Mouse (Mus musculus) midbrain, embryonic 14.5 days (tissue): ENCODE results near the gene Arl5a. TPM values are rescaled to one million over a fixed set of nuclear protein-coding genes. Genes with fewer than 3 reads are reported as not detected.

ENCODE experiments used
- ATAC-seq: fragments of 200-750 bp; cut with Nextera tagmentation; 2 replicates; pipeline ENCODE4 v1.8.0; 2017; ENCODE audit warnings: moderate number of reproducible peaks, moderate library complexity; ENCODE audit not compliant: low FRiP score, low TSS enrichment
- DNase-seq: peaks from one replicate; pipeline ENCODE4 v3.0.0-alpha.2; 2015
- H3K27ac ChIP-seq: fragments of 300-500 bp; sonication (generic); replicated peaks from 2 replicates; pipeline ENCODE4 v1.5.1; 2014; ENCODE audit warnings: mild to moderate bottlenecking, low read depth, low read length, moderate library complexity
- H3K27me3 ChIP-seq: fragments of 300-500 bp; sonication (generic); 2 replicates; pipeline ENCODE4 v1.6.1; 2014; ENCODE audit warnings: low read length, control low read depth, mixed read lengths; ENCODE audit not compliant: control insufficient read depth, insufficient read depth
- H3K36me3 ChIP-seq: fragments of 300-500 bp; sonication (generic); 2 replicates; pipeline ENCODE4 v1.6.1; 2014; ENCODE audit warnings: low read length, control low read depth; ENCODE audit not compliant: control insufficient read depth, insufficient read depth
- H3K4me1 ChIP-seq: fragments of 300-500 bp; sonication (generic); 2 replicates; pipeline ENCODE4 v1.6.1; 2014; ENCODE audit warnings: mild to moderate bottlenecking, antibody characterized with exemption, low read length, control low read depth; ENCODE audit not compliant: control insufficient read depth, insufficient read depth
- H3K4me2 ChIP-seq: fragments of 300-500 bp; sonication (generic); 2 replicates; pipeline ENCODE4 v1.6.1; 2014; ENCODE audit warnings: mild to moderate bottlenecking, low read length, moderate library complexity
- H3K4me3 ChIP-seq: fragments of 300-500 bp; sonication (generic); replicated peaks from 2 replicates; pipeline ENCODE4 v1.5.1; 2014; ENCODE audit warnings: low read depth, low read length
- H3K9ac ChIP-seq: fragments of 300-500 bp; sonication (generic); replicated peaks from 2 replicates; pipeline ENCODE4 v1.6.1; 2014; ENCODE audit warnings: mild to moderate bottlenecking, low read length, moderate library complexity
- H3K9me3 ChIP-seq: fragments of 300-500 bp; sonication (generic); 2 replicates; pipeline ENCODE4 v1.6.1; 2016; ENCODE audit warnings: low read length, control low read depth, mixed read lengths; ENCODE audit not compliant: control insufficient read depth
- WGBS: fragments of 180-500 bp; shearing (Covaris S2); extraction: QIAGEN DNeasy Blood & Tissue Kit; methylation state at CpG from one replicate; pipeline ENCODE4 v1.1.7; 2014; 5-methylcytosine and 5-hydroxymethylcytosine counted together
- polyA plus RNA-seq: library from polyadenylated mRNA; unstranded; fragments of >200 nt; fragmentation: Nextera tagmentation; extraction: Ambion mirVana; gene quantifications from 2 replicates; pipeline ENCODE4 v1.2.1, GENCODE M21; 2014

The Arl5a gene
- polyA plus RNA-seq, 1 experiment from 2014 or later = 66.2 TPM

DNA sequence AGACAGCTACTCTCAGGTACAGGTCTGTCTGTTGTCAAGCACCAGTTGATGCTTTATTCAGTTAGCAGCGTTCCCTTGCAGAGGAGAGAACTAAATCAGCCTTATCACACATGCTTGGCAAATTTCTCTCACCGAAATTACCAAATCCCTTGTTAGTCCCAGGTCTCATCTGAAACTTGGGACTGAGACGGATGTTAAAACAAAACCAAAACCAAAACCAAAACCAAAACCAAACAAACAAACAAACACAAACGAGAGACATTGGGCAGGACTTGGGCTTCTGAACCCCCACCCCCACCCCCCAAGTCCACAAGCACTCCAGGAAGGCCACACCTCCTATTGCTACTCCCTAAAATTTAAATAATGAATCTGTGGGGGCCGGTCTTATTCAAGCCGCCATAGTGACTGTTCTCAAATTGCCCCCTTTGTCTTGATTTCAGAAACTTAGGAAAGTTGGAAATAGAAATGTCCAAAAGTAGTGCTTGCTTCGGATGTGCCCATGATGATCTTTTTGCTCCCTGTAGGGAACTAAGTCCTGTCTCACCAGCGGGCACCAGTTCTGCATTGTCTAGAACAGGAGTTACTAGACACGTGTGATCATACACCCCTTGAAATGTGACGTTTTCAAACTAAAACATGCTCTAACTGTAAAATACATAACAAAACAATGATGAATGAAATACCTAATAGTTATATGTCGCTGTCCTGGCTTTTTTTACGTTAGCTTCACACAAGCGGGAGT, 46.8 kb downstream of the Arl5a start:
- Histone ChIP-seq H3K9me3 (no peaks in the 10 kb centered on the region), H3K4me1 (no peaks in the 10 kb centered on the region), H3K27ac (no peak overlapping the region), H3K27me3 (no peaks in the 10 kb centered on the region), H3K4me2 (no peak overlapping the region), H3K4me3 (no peak overlapping the region), H3K9ac (no peak overlapping the region), H3K36me3 (no peaks in the 10 kb centered on the region)
- ATAC-seq = no peak
- WGBS = 57% methylated on average over 13 of the region's 13 CpGs
- DNase-seq = no peak

DNA sequence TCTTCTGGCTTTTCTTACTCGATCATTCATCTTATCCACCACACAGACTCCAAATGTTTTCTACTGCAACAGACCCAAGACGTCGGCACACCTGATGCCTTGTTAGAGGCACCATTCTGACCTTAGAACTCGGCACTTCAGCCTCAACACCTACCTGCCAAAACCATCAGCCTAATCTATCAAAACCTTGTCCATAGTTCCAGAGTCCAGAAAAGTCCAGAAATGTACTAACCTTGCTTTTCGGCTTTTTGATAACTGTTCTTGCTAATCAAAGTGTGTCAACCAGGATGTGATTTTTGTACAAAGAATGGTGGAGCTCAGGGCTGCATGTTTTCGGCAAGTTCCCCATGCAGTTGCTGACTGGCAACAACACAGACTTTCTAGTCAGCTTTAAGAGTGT, 50.0 kb downstream of the Arl5a start:
- no peak overlapping the region for H3K4me2 ChIP-seq
- no peak overlapping the region for H3K4me3 ChIP-seq
- no peak for DNase-seq
- no peak for ATAC-seq
- no peak overlapping the region for H3K9ac ChIP-seq
- H3K27ac ChIP-seq = no peak overlapping the region
- H3K9me3 ChIP-seq = no peaks in the 10 kb centered on the region
- H3K27me3 ChIP-seq = no peaks in the 10 kb centered on the region
- no peaks in the 10 kb centered on the region for H3K36me3 ChIP-seq
- WGBS = 93% methylated on average over 6 of the region's 6 CpGs
- no peaks in the 10 kb centered on the region for H3K4me1 ChIP-seq

DNA sequence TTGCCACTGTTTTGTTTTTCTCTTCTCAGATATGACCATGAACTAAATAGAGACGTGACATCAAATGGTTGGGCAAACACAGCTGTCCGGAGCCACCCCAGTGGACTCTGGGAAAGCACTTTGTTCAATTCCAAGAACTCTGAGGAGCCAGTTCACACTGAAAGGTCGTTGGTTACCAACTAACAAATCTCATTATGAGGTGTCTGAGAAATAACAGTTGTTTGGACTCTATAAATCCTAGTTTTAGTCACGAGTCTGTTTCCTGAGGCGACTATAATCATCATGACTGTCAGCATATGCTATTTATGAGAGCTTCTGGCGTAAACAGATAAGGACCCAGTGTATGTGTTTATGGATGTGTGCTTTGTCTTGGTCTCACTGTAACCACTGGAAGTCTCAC, 52.2 kb downstream of the Arl5a start:
- Histone ChIP-seq H3K4me1 (no peaks in the 10 kb centered on the region), H3K27ac (no peak overlapping the region), H3K4me2 (no peak overlapping the region), H3K9me3 (no peaks in the 10 kb centered on the region), H3K9ac (no peak overlapping the region), H3K4me3 (no peak overlapping the region), H3K36me3 (no peaks in the 10 kb centered on the region), H3K27me3 (no peaks in the 10 kb centered on the region)
- no peak for ATAC-seq
- 80% methylated on average over 6 of the region's 6 CpGs for WGBS
- DNase-seq = no peak

DNA sequence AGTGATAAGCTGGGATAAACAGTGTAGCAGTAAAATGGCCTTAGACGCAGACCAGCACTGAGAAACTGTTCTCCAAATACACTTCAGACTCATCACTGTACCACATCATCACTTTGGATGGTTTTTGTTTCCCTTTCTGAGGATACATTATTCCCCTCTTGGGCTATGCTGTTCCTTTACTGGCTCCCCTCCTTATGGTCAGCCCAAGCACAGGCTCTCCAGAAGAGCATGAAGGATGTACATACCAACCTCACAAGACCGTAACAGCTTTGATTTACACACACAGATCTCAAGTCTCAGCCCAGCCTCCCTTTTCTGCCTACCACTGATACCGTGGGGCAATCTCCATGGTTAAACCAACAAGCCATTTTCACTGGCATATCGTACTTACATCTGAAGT, 52.6 kb downstream of the Arl5a start:
- no peak for ATAC-seq
- Histone ChIP-seq H3K4me2 (no peak overlapping the region), H3K4me1 (no peaks in the 10 kb centered on the region), H3K9me3 (no peaks in the 10 kb centered on the region), H3K27me3 (no peaks in the 10 kb centered on the region), H3K27ac (no peak overlapping the region), H3K36me3 (no peaks in the 10 kb centered on the region), H3K4me3 (no peak overlapping the region), H3K9ac (no peak overlapping the region)
- DNase-seq = no peak
- 92% methylated on average over 4 of the region's 4 CpGs for WGBS

DNA sequence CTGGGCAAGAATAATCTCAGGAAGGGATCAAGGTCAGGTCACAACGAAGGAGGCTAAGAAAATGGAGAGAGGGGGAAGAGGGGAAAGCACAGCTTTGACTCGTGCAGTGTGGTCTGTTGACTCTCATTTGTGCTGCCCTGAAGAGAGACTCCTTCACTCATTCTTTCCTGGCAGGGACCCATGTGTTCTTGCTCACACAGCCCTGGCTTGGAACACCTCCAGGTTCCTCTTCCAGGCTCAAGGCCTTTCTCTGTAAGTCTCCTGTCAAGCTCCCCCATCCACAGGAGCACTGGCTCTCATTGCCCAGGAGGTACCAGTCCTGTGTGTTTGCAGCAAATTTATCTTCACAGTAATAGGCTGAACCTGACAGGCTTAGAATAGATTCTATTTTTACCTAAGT, 53.6 kb downstream of the Arl5a start:
- Histone ChIP-seq H3K4me1 (no peaks in the 10 kb centered on the region), H3K27ac (no peak overlapping the region), H3K36me3 (no peaks in the 10 kb centered on the region), H3K9me3 (no peaks in the 10 kb centered on the region), H3K4me3 (no peak overlapping the region), H3K4me2 (no peak overlapping the region), H3K27me3 (no peaks in the 10 kb centered on the region), H3K9ac (no peak overlapping the region)
- WGBS = 83% methylated on average over 2 of the region's 2 CpGs
- ATAC-seq (no peak), DNase-seq (no peak)

DNA sequence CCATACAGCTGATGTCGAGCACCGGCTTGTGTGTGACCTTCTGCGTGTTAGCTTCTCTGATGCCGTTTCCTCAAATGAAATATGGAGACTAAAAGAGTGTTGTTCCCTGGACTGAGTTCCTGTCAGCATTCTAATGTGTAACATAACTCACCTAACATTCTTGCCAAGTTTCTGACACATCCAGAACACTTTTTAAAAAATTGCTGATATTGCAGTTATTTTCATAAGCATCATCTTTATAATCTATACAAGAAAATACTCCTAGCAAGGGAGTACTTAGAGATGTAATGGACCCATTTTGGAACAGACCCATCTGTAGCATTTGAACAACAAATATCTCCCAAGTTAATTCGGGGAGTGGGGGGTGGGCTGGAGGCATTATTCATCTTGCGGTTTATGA, 55.1 kb downstream of the Arl5a start:
- no peak for ATAC-seq
- Histone ChIP-seq H3K36me3 (no peaks in the 10 kb centered on the region), H3K27ac (no peak overlapping the region), H3K9ac (no peak overlapping the region), H3K4me2 (no peak overlapping the region), H3K4me3 (no peak overlapping the region), H3K9me3 (no peaks in the 10 kb centered on the region), H3K27me3 (no peaks in the 10 kb centered on the region), H3K4me1 (no peaks in the 10 kb centered on the region)
- no peak for DNase-seq
- WGBS = 96% methylated on average over 6 of the region's 6 CpGs

DNA sequence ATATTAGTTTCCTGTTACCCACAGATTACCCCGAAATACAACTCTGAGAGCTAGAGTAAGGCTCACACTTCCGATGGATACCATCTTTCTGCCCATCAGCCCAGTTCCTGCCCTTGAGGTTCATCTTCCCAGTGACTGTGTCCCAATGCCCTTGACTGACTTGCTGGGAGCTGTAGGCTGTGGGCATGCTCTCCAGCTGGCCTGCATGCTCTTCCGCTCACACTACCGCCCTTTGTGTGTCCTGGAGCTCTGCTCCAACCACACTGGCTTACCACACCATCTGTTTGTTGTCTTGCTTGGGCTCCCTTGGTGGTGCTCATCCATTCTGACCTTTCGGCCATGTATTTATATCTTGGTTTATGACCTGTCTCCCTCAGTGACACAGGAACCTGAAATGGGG, 57.0 kb downstream of the Arl5a start:
- WGBS = 95% methylated on average over 5 of the region's 5 CpGs
- H3K27ac ChIP-seq = no peak overlapping the region
- no peaks in the 10 kb centered on the region for H3K36me3 ChIP-seq
- no peak overlapping the region for H3K9ac ChIP-seq
- H3K27me3 ChIP-seq = no peaks in the 10 kb centered on the region
- no peak overlapping the region for H3K4me3 ChIP-seq
- no peak overlapping the region for H3K4me2 ChIP-seq
- ATAC-seq (no peak), DNase-seq (no peak)
- H3K9me3 ChIP-seq = no peaks in the 10 kb centered on the region
- no peaks in the 10 kb centered on the region for H3K4me1 ChIP-seq

DNA sequence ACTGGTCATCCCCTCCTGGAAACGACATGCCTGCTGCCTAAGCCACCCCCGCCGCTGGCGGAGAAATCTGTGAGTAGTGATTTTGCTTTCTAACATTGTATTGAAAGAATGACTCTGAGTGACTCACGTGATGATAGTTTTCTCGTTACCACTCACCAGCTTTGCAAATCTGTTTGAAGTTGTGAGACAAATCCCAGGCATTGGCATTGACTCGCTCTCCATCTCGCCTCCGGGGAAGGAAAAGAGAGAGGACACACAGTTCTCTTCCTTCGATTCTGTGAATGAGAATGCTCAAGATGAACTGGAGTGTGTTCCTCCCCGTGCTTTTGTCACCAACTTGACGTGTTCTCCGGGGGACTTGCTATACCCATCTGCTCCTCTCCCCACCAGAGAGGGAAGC, 57.5 kb downstream of the Arl5a start:
- no peak for ATAC-seq
- H3K9ac ChIP-seq = no peak overlapping the region
- no peak overlapping the region for H3K4me3 ChIP-seq
- H3K4me2 ChIP-seq = no peak overlapping the region
- no peaks in the 10 kb centered on the region for H3K9me3 ChIP-seq
- H3K27ac ChIP-seq = no peak overlapping the region
- H3K27me3 ChIP-seq = no peaks in the 10 kb centered on the region
- DNase-seq = peak; percentile 9
- H3K4me1 ChIP-seq = no peaks in the 10 kb centered on the region
- WGBS = 73% methylated on average over 13 of the region's 13 CpGs
- no peaks in the 10 kb centered on the region for H3K36me3 ChIP-seq

DNA sequence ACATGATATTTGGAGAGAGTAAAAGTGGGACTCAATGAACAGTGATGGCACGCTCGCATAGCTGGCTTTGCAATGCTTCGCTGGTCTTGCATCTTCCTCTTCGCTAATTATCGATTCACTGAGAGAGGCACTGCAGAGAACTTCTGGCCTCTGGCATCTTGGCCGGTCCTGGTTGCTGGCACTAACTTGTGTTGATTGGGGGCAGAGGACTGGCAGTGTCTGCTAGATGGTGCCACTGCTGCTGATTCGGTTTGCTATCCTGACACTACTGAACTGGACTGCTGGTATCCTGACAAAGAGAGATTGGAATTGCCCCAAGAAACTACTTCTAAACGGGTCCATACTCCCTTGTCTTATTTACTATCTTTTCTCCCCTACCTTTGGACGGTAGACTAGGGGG, 63.6 kb downstream of the Arl5a start:
- Histone ChIP-seq H3K27ac (no peak overlapping the region), H3K27me3 (no peaks in the 10 kb centered on the region), H3K4me1 (no peaks in the 10 kb centered on the region), H3K9me3 (no peaks in the 10 kb centered on the region), H3K4me3 (no peak overlapping the region), H3K4me2 (no peak overlapping the region), H3K36me3 (no peaks in the 10 kb centered on the region), H3K9ac (no peak overlapping the region)
- ATAC-seq (no peak), DNase-seq (no peak)
- WGBS = 94% methylated on average over 9 of the region's 9 CpGs
